Mouse (Mus musculus) cortical plate, adult 2 months (tissue): Measurements from ENCODE around the gene Guca1a.

ENCODE experiments used
- CTCF ChIP-seq: fragments of 200-500 bp; IDR thresholded peaks from 2 replicates; pipeline ENCODE4 v1.5.1; 2011; ENCODE audit warnings: mild to moderate bottlenecking, control low read depth, low read length; ENCODE audit not compliant: insufficient read depth; ENCODE audit errors: extremely low read depth
- POLR2A ChIP-seq: fragments of 200-500 bp; IDR thresholded peaks from 2 replicates; pipeline ENCODE4 v1.6.1; 2011; ENCODE audit warnings: mild to moderate bottlenecking, low read length, control low read depth; ENCODE audit not compliant: insufficient read depth; ENCODE audit errors: extremely low read depth

GRCm38 (mm10) chr17:47446025-47446424 is 45.6 kb upstream of the Guca1a start:
- TF ChIP-seq CTCF = no peak
- no peak for TF ChIP-seq POLR2A
